Mouse (Mus musculus): Measurements from ENCODE around the gene 5730522E02Rik.

DNA sequence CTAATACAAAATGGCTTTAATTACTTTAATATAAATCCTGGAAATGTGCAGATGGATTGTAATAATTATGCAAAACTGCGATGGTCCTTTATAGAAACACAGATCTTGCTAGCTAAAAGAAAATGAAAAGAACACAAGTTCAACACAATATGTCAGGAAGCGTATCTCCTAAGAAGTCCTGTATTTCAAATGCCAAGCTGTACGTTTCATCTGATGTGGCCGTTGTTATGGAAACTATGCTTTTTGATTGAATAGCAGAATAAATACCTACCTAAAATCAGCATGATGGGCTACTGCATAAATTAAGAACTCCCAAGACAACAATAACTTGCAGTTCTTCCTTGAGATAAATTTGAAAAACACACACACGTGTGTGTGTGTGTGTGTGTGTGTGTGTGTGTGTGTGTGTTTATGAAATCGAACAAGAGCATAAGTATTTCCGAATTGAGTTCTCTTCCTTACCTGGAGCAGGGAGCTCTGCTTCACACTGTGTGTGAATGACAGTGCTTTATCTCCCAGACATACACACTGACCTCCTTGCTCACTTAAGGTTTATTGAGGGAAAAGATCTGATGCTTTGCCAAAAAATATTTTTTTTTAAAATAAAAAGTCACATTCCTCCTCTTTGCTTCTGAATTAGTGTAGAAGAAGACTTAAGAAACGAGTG, 149.0 kb downstream of the 5730522E02Rik start:
- TF ChIP-seq BHLHE40 (IDR thresholded peaks at IDR 0.05; ENCODE audit: borderline replicate concordance, low read depth, low read length) (no peak), POLR2A (IDR thresholded peaks at IDR 0.05; ENCODE audit: control insufficient read depth in 1 of 2, insufficient read depth in 1 of 2, low read depth in 1 of 2, low read length in 2 of 2, poor library complexity in 1 of 2) (no peak), ZKSCAN1 (IDR thresholded peaks at IDR 0.05; ENCODE audit: low read depth, low read length) (no peak), UBTF (IDR thresholded peaks at IDR 0.05; ENCODE audit: borderline replicate concordance, insufficient read depth, low read depth, low read length) (no peak), TAL1 (IDR thresholded peaks at IDR 0.05; ENCODE audit: low read length) (no peak), CTCF (IDR thresholded peaks at IDR 0.05 in 2 of 3, conservative IDR thresholded peaks at IDR 0.05 in 1 of 3; ENCODE audit: control insufficient read depth in 1 of 3, insufficient read depth in 1 of 3, low read depth in 2 of 3, low read length in 3 of 3, poor library complexity in 1 of 3, severe bottlenecking in 1 of 3) (no peak), HCFC1 (IDR thresholded peaks at IDR 0.05; ENCODE audit: low read depth, low read length) (no peak), USF1 (IDR thresholded peaks at IDR 0.05; ENCODE audit: low read depth, low read length) (no peak), EP300 (IDR thresholded peaks at IDR 0.05; ENCODE audit: low read depth in 1 of 2, low read length in 2 of 2) (no peak), POLR2AphosphoS2 (IDR thresholded peaks at IDR 0.05; ENCODE audit: low read length) (no peak), ZMIZ1 (IDR thresholded peaks at IDR 0.05; ENCODE audit: low read depth, low read length) (no peak), NELFE (IDR thresholded peaks at IDR 0.05; ENCODE audit: low read depth, low read length) (no peak), MAFK (IDR thresholded peaks at IDR 0.05; ENCODE audit: borderline replicate concordance, low read depth, low read length) (no peak), SMC3 (IDR thresholded peaks at IDR 0.05; ENCODE audit: low read depth, low read length) (no peak)

Measured in MEL (cell line).